Mouse (Mus musculus) thymus, adult 2 months (tissue): ENCODE results near the gene Olfr1423. TPM values are rescaled to one million over a fixed set of nuclear protein-coding genes. Genes with fewer than 3 reads are reported as not detected.
A peak's percentile ranks its signal among the peaks of the same experiment; 100 is the strongest.

Experiments used
- DNase-seq: peaks from one replicate; pipeline ENCODE4 v3.0.0; 2021
- H3K27ac ChIP-seq: fragments of 200-500 bp; 2 replicates; pipeline ENCODE4 v1.5.1; 2012; ENCODE audit warnings: low read length, control low read depth; ENCODE audit not compliant: control insufficient read depth, insufficient read depth
- H3K27me3 ChIP-seq: fragments of 200-500 bp; 2 replicates; pipeline ENCODE4 v1.6.1; 2012; ENCODE audit warnings: mild to moderate bottlenecking, low read length, moderate library complexity, mixed read lengths; ENCODE audit not compliant: control insufficient read depth, insufficient read depth
- H3K36me3 ChIP-seq: fragments of 200-500 bp; 2 replicates; pipeline ENCODE4 v1.6.1; 2012; ENCODE audit warnings: mild to moderate bottlenecking, low read length, moderate library complexity; ENCODE audit not compliant: control insufficient read depth, insufficient read depth
- H3K4me1 ChIP-seq: fragments of 200-500 bp; replicated peaks from 2 replicates; pipeline ENCODE4 v1.6.1; 2012; ENCODE audit warnings: low read length; ENCODE audit not compliant: control insufficient read depth, insufficient read depth
- H3K4me3 ChIP-seq: fragments of 200-500 bp; 2 replicates; pipeline ENCODE4 v1.5.1; 2012; ENCODE audit warnings: mild to moderate bottlenecking, low read length, control low read depth, moderate library complexity; ENCODE audit not compliant: control insufficient read depth, insufficient read depth
- CTCF ChIP-seq: fragments of 200-500 bp; IDR thresholded peaks from 2 replicates; pipeline ENCODE4 v1.5.1; 2012; ENCODE audit warnings: mild to moderate bottlenecking, control low read depth, low read length, moderate library complexity, borderline replicate concordance; ENCODE audit not compliant: control insufficient read depth, poor library complexity, insufficient read depth; ENCODE audit errors: extremely low read depth
- POLR2A ChIP-seq: fragments of 200-500 bp; IDR thresholded peaks from 2 replicates; pipeline ENCODE4 v1.6.1; 2012; ENCODE audit warnings: mild to moderate bottlenecking, low read length, control low read depth, moderate library complexity; ENCODE audit not compliant: control insufficient read depth, poor library complexity, insufficient read depth; ENCODE audit errors: extremely low read depth
- WGBS: fragments of 180-500 bp; shearing (Covaris S2); methylation state at CpG from one replicate; pipeline ENCODE4 v1.1.7; 2018; 5-methylcytosine and 5-hydroxymethylcytosine counted together
- polyA plus RNA-seq: library from polyadenylated mRNA; depleted of rRNA; stranded (reverse); fragments of >200 nt; gene quantifications from 2 replicates; pipeline ENCODE4 v1.2.3, GENCODE M21; 2012

Olfr1423 gene
- polyA plus RNA-seq, 1 experiment: not detected

GRCm38 (mm10) chr19:12002791-12003190 is 38.3 kb downstream of the Olfr1423 start:
- no peaks in the 10 kb centered on the region for H3K36me3 ChIP-seq
- no peak for DNase-seq
- no peak overlapping the region for H3K27ac ChIP-seq
- no peak overlapping the region for H3K4me3 ChIP-seq
- peaks cover 7% of the 10 kb centered on the region for H3K4me1 ChIP-seq
- H3K27me3 ChIP-seq: no peaks in the 10 kb centered on the region
- TF ChIP-seq POLR2A (no peak), CTCF (no peak)
- 81% methylated on average over 14 of the region's 14 CpGs for WGBS

- 2% methylated on average over 11 of the region's 11 CpGs for WGBS
- Histone ChIP-seq H3K4me1 (peaks cover 7% of the 10 kb centered on the region), H3K27me3 (no peaks in the 10 kb centered on the region), H3K36me3 (no peaks in the 10 kb centered on the region), H3K4me3 (no peak overlapping the region), H3K27ac (no peak overlapping the region)
- TF ChIP-seq POLR2A: no peak
- TF ChIP-seq CTCF: no peak
- DNase-seq: peak; percentile 64
Measured at GRCm38 (mm10) chr19:12002125-12002524, 39.0 kb downstream of the Olfr1423 start.

GRCm38 (mm10) chr19:12001686-12002085 is 39.4 kb downstream of the Olfr1423 start:
- DNase-seq: no peak
- peaks cover 7% of the 10 kb centered on the region for H3K4me1 ChIP-seq
- WGBS: 33% methylated on average over 3 of the region's 3 CpGs
- no peak overlapping the region for H3K27ac ChIP-seq
- H3K36me3 ChIP-seq: no peaks in the 10 kb centered on the region
- H3K4me3 ChIP-seq: no peak overlapping the region
- H3K27me3 ChIP-seq: no peaks in the 10 kb centered on the region
- no peak for TF ChIP-seq CTCF

GRCm38 (mm10) chr19:11995722-11996448 is 45.2 kb downstream of the Olfr1423 start:
- TF ChIP-seq POLR2A: no peak
- no peak for TF ChIP-seq CTCF
- WGBS: 97% methylated on average over 2 of the region's 2 CpGs
- Histone ChIP-seq H3K36me3 (peaks cover 34% of the 10 kb centered on the region), H3K27me3 (no peaks in the 10 kb centered on the region), H3K4me3 (no peak overlapping the region), H3K27ac (no peak overlapping the region), H3K4me1 (no peaks in the 10 kb centered on the region)
- DNase-seq: no peak

GRCm38 (mm10) chr19:11994703-11995431 is 46.2 kb downstream of the Olfr1423 start:
- no peaks in the 10 kb centered on the region for H3K27me3 ChIP-seq
- peaks cover 41% of the 10 kb centered on the region for H3K36me3 ChIP-seq
- WGBS: 94% methylated on average over 6 of the region's 6 CpGs
- no peak for TF ChIP-seq POLR2A
- TF ChIP-seq CTCF: no peak
- no peak overlapping the region for H3K27ac ChIP-seq
- H3K4me1 ChIP-seq: no peaks in the 10 kb centered on the region
- H3K4me3 ChIP-seq: no peak overlapping the region
- DNase-seq: no peak

- DNase-seq: no peak
- Histone ChIP-seq H3K27me3 (no peaks in the 10 kb centered on the region), H3K36me3 (peaks cover 62% of the 10 kb centered on the region), H3K4me1 (no peaks in the 10 kb centered on the region), H3K4me3 (no peak overlapping the region), H3K27ac (no peak overlapping the region)
- no peak for TF ChIP-seq POLR2A
- TF ChIP-seq CTCF: no peak
- 92% methylated on average over 10 of the region's 10 CpGs for WGBS
Measured at GRCm38 (mm10) chr19:11992441-11993029, 48.6 kb downstream of the Olfr1423 start.
